Mouse (Mus musculus) C2C12 (cell line): ENCODE results near the gene Mucl3.

ENCODE experiments used
- CEBPB ChIP-seq: IDR thresholded peaks from one replicate; pipeline ENCODE4 v1.6.1; 2011; ENCODE audit warnings: low read depth, mild to moderate bottlenecking, control low read depth, moderate library complexity
- CTCF ChIP-seq: IDR thresholded peaks from one replicate; pipeline ENCODE4 v1.5.1; 2011; ENCODE audit not compliant: control insufficient read depth, insufficient read depth, insufficient read length
- FOSL1 ChIP-seq: IDR thresholded peaks from one replicate; pipeline ENCODE4 v1.8.0; 2011; ENCODE audit warnings: mild to moderate bottlenecking, low read length; ENCODE audit not compliant: poor library complexity, insufficient read depth, severe bottlenecking
- MAX ChIP-seq: IDR thresholded peaks from one replicate; pipeline ENCODE4 v1.6.1; 2011; ENCODE audit warnings: mild to moderate bottlenecking, control low read depth
- MYOG ChIP-seq: IDR thresholded peaks from one replicate; pipeline ENCODE4 v1.6.1; 2011; ENCODE audit not compliant: control insufficient read depth, insufficient read length; ENCODE audit errors: extremely low read depth
- USF1 ChIP-seq: IDR thresholded peaks from one replicate; pipeline ENCODE4 v1.6.1; 2011; ENCODE audit warnings: low read depth, mild to moderate bottlenecking, control low read depth, moderate library complexity

DNA sequence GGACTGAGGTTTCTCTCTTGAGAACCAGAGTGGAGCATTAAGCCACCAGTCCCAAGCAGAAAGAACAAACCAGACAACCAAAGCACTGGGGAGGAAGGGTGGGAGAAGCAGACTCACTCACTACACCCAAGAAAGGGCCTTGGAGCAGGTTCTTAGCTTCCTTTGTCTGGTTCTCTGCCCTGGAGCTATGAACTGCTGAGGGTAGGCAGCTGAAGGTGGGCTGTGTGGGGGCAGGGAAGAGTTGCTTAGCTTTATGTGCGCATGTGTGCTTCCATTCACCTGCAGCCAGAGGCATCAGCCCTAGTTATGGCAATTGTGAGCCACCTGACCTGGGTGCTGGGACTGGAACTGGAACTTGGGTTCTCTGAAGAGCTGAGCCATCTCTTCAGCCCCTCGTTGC lies 9.6 kb upstream of the Mucl3 start:
- TF ChIP-seq CTCF, result no peak
- no peak for TF ChIP-seq FOSL1
- no peak for TF ChIP-seq MAX
- TF ChIP-seq USF1, result no peak
- TF ChIP-seq CEBPB, result no peak
- TF ChIP-seq MYOG, result no peak
